Mouse (Mus musculus) erythroblast, embryonic 14.5 days (primary cell): ENCODE data around the gene Elf1. TPM values are rescaled to one million over a fixed set of nuclear protein-coding genes. Genes with fewer than 3 reads are reported as not detected.
A peak's percentile ranks its signal among the peaks of the same experiment; 100 is the strongest.

Experiments used
- H3K27me3 ChIP-seq: 2 replicates; pipeline ENCODE4 v1.6.1; 2012; ENCODE audit warnings: inconsistent platforms; ENCODE audit not compliant: control insufficient read depth
- H3K36me3 ChIP-seq: 2 replicates; pipeline ENCODE4 v1.6.1; 2012; ENCODE audit warnings: mild to moderate bottlenecking, inconsistent platforms; ENCODE audit not compliant: control insufficient read depth
- H3K4me1 ChIP-seq: 2 replicates; pipeline ENCODE4 v1.6.1; 2012; ENCODE audit warnings: inconsistent platforms; ENCODE audit not compliant: control insufficient read depth
- H3K4me3 ChIP-seq: replicated peaks from 2 replicates; pipeline ENCODE3; 2012; ENCODE audit warnings: moderate library complexity, mild to moderate bottlenecking, inconsistent platforms
- H3K9me3 ChIP-seq: 2 replicates; pipeline ENCODE4 v1.6.1; 2012; ENCODE audit warnings: low read length, inconsistent platforms, mixed read lengths; ENCODE audit not compliant: control insufficient read depth
- GATA1 ChIP-seq: IDR thresholded peaks from 2 replicates; pipeline ENCODE4 v1.6.1; 2012; ENCODE audit warnings: low read length, inconsistent platforms, mixed read lengths
- TAL1 ChIP-seq: IDR thresholded peaks from 3 replicates; pipeline ENCODE4 v1.6.1; 2012; ENCODE audit warnings: low read length, inconsistent platforms, mixed read lengths
- polyA plus RNA-seq: library from polyadenylated mRNA; stranded (reverse); fragments of >175 nt; gene quantifications from 2 replicates; pipeline ENCODE4 v1.2.3, GENCODE M21; 2012

Elf1 gene
- polyA plus RNA-seq, 1 experiment = 0.69 TPM

- TF ChIP-seq GATA1 = no peak
- no peak for TF ChIP-seq TAL1
- peaks cover 73% of the 10 kb centered on the region for H3K36me3 ChIP-seq
- H3K27me3 ChIP-seq = no peaks in the 10 kb centered on the region
- H3K4me3 ChIP-seq = no peak overlapping the region
- H3K9me3 ChIP-seq = no peaks in the 10 kb centered on the region
- H3K4me1 ChIP-seq = peaks cover 12% of the 10 kb centered on the region
Measured at GRCm38 (mm10) chr14:79460988-79461387, 20.0 kb upstream of the Elf1 start.

- H3K36me3 ChIP-seq = peaks cover 99% of the 10 kb centered on the region
- no peaks in the 10 kb centered on the region for H3K9me3 ChIP-seq
- no peak overlapping the region for H3K4me3 ChIP-seq
- TF ChIP-seq TAL1 (no peak), GATA1 (no peak)
- H3K27me3 ChIP-seq = no peaks in the 10 kb centered on the region
- H3K4me1 ChIP-seq = no peaks in the 10 kb centered on the region; the same call in 1 of the 2 replicates
Measured at GRCm38 (mm10) chr14:79465623-79466022, 15.4 kb upstream of the Elf1 start.

- H3K9me3 ChIP-seq = no peaks in the 10 kb centered on the region
- no peak for TF ChIP-seq GATA1
- H3K4me1 ChIP-seq = no peaks in the 10 kb centered on the region; the same call in 1 of the 2 replicates
- H3K27me3 ChIP-seq = no peaks in the 10 kb centered on the region
- H3K4me3 ChIP-seq = no peak overlapping the region
- H3K36me3 ChIP-seq = peaks cover 99% of the 10 kb centered on the region
Measured at GRCm38 (mm10) chr14:79467621-79468020, 13.4 kb upstream of the Elf1 start.

- no peak overlapping the region for H3K4me3 ChIP-seq
- peaks cover 93% of the 10 kb centered on the region for H3K36me3 ChIP-seq
- H3K9me3 ChIP-seq = no peaks in the 10 kb centered on the region
- H3K4me1 ChIP-seq = peaks cover 5% of the 10 kb centered on the region
- TF ChIP-seq GATA1 = no peak
- TF ChIP-seq TAL1 = no peak
- no peaks in the 10 kb centered on the region for H3K27me3 ChIP-seq
Measured at GRCm38 (mm10) chr14:79473384-79473783, 7.6 kb upstream of the Elf1 start.

GRCm38 (mm10) chr14:79481339-79482151 lies 551 bp downstream of the Elf1 start, which contains the start of gene Wbp4:
Gene Wbp4 (minus strand): TSS chr14:79481520.
- Histone ChIP-seq H3K27me3 (no peaks in the 10 kb centered on the region), H3K4me3 (peak within 1 kb of the TSS; percentile 100), H3K9me3 (no peaks in the 10 kb centered on the region), H3K36me3 (peaks cover 60% of the 10 kb centered on the region), H3K4me1 (peaks cover 57% of the 10 kb centered on the region)
- TF ChIP-seq TAL1 (peak; percentile 41; the same call in 2 of the 3 replicates), GATA1 (peak; percentile 74)

GRCm38 (mm10) chr14:79482251-79482661 lies 1.3 kb downstream of the Elf1 start:
- peak overlapping the region; percentile 100 for H3K4me3 ChIP-seq
- TF ChIP-seq TAL1 (no peak), GATA1 (no peak)
- H3K4me1 ChIP-seq = peaks cover 62% of the 10 kb centered on the region
- no peaks in the 10 kb centered on the region for H3K9me3 ChIP-seq
- no peaks in the 10 kb centered on the region for H3K27me3 ChIP-seq
- H3K36me3 ChIP-seq = peaks cover 58% of the 10 kb centered on the region

GRCm38 (mm10) chr14:79482747-79483355 lies 1.9 kb downstream of the Elf1 start:
- no peaks in the 10 kb centered on the region for H3K27me3 ChIP-seq
- H3K9me3 ChIP-seq = no peaks in the 10 kb centered on the region
- H3K4me3 ChIP-seq = peak overlapping the region; percentile 100
- TF ChIP-seq TAL1 = no peak
- TF ChIP-seq GATA1 = no peak
- H3K4me1 ChIP-seq = peaks cover 68% of the 10 kb centered on the region
- H3K36me3 ChIP-seq = peaks cover 57% of the 10 kb centered on the region

GRCm38 (mm10) chr14:79483611-79484120 lies 2.7 kb downstream of the Elf1 start:
- TF ChIP-seq GATA1 (no peak), TAL1 (no peak)
- Histone ChIP-seq H3K9me3 (no peaks in the 10 kb centered on the region), H3K27me3 (no peaks in the 10 kb centered on the region), H3K36me3 (peaks cover 55% of the 10 kb centered on the region), H3K4me3 (peak overlapping the region; percentile 100), H3K4me1 (peaks cover 71% of the 10 kb centered on the region)

- H3K36me3 ChIP-seq = peaks cover 70% of the 10 kb centered on the region
- TF ChIP-seq TAL1 = peak; percentile 56; the same call in 2 of the 3 replicates
- peak; percentile 12; the same call in 1 of the 2 replicates for TF ChIP-seq GATA1
- H3K4me3 ChIP-seq = peak overlapping the region; percentile 63
- H3K4me1 ChIP-seq = peaks cover 66% of the 10 kb centered on the region
- H3K9me3 ChIP-seq = no peaks in the 10 kb centered on the region
- no peaks in the 10 kb centered on the region for H3K27me3 ChIP-seq
Measured at GRCm38 (mm10) chr14:79486617-79486992, 5.6 kb downstream of the Elf1 start.
